Mouse (Mus musculus) liver, postnatal 0 days (tissue): Measurements from ENCODE around the gene Usp36. TPM values are rescaled to one million over a fixed set of nuclear protein-coding genes. Genes with fewer than 3 reads are reported as not detected.

Experiments
- ATAC-seq: fragments of 200-750 bp; cut with Nextera tagmentation; 2 replicates; pipeline ENCODE4 v1.8.0; 2017; ENCODE audit warnings: mild to moderate bottlenecking, moderate library complexity
- DNase-seq: peaks from one replicate; pipeline ENCODE4 v3.0.0-alpha.2; 2016
- H3K27ac ChIP-seq: fragments of 300-500 bp; sonication (generic); 2 replicates; pipeline ENCODE4 v1.5.1; 2014; ENCODE audit warnings: antibody characterized with exemption, moderate library complexity, mild to moderate bottlenecking, low read depth
- H3K27me3 ChIP-seq: fragments of 300-500 bp; sonication (generic); 2 replicates; pipeline ENCODE4 v1.6.1; 2014; ENCODE audit warnings: low read length, control low read depth, mixed read lengths; ENCODE audit not compliant: insufficient read depth
- H3K36me3 ChIP-seq: fragments of 300-500 bp; sonication (generic); replicated peaks from 2 replicates; pipeline ENCODE4 v1.6.1; 2014; ENCODE audit warnings: mild to moderate bottlenecking, control low read depth, low read length, moderate library complexity, mixed read lengths; ENCODE audit not compliant: insufficient read depth
- H3K4me1 ChIP-seq: fragments of 300-500 bp; sonication (generic); 2 replicates; pipeline ENCODE4 v1.6.1; 2014; ENCODE audit warnings: antibody characterized with exemption, mild to moderate bottlenecking, control low read depth; ENCODE audit not compliant: insufficient read depth
- H3K4me2 ChIP-seq: fragments of 300-500 bp; sonication (generic); 2 replicates; pipeline ENCODE4 v1.6.1; 2014; ENCODE audit warnings: low read depth, mild to moderate bottlenecking, low read length, moderate library complexity, mixed read lengths
- H3K4me3 ChIP-seq: fragments of 300-500 bp; sonication (generic); 2 replicates; pipeline ENCODE4 v1.5.1; 2014; ENCODE audit warnings: low read depth, low read length
- H3K9ac ChIP-seq: fragments of 300-500 bp; sonication (generic); replicated peaks from 2 replicates; pipeline ENCODE4 v1.6.1; 2014; ENCODE audit warnings: mild to moderate bottlenecking, moderate library complexity
- H3K9me3 ChIP-seq: fragments of 300-500 bp; sonication (generic); 2 replicates; pipeline ENCODE4 v1.6.1; 2016; ENCODE audit warnings: mild to moderate bottlenecking, control low read depth, low read length, mixed read lengths
- CTCF ChIP-seq: sonication (generic); IDR thresholded peaks from 2 replicates; pipeline ENCODE4 v1.5.1; 2016; ENCODE audit warnings: antibody characterized with exemption, low read depth
- EP300 ChIP-seq: IDR thresholded peaks from 2 replicates; pipeline ENCODE4 v1.6.1; 2016; ENCODE audit warnings: antibody characterized with exemption, low read depth, mild to moderate bottlenecking
- WGBS: fragments of 180-500 bp; shearing (Covaris S2); extraction: QIAGEN DNeasy Blood & Tissue Kit; methylation state at CpG from one replicate; pipeline ENCODE4 v1.1.7; 2014; ENCODE audit not compliant: insufficient replicate concordance; 5-methylcytosine and 5-hydroxymethylcytosine counted together
- polyA plus RNA-seq: library from polyadenylated mRNA; unstranded; fragments of >200 nt; fragmentation: Nextera tagmentation; extraction: Ambion mirVana; gene quantifications from 2 replicates; pipeline ENCODE4 v1.2.1, GENCODE M21; 2015

Usp36 gene
- polyA plus RNA-seq, 1 experiment from 2014 or later = 3.8 TPM

- Histone ChIP-seq H3K9me3 (no peaks in the 10 kb centered on the region), H3K4me2 (no peak overlapping the region), H3K27ac (no peak overlapping the region), H3K9ac (no peak overlapping the region), H3K27me3 (no peaks in the 10 kb centered on the region), H3K4me1 (no peaks in the 10 kb centered on the region), H3K4me3 (no peak overlapping the region), H3K36me3 (peaks cover 69% of the 10 kb centered on the region)
- WGBS = 69% methylated on average over 9 of the region's 9 CpGs
- ATAC-seq = peak; percentile 50
- TF ChIP-seq EP300 (no peak), CTCF (no peak)
- DNase-seq = peak; percentile 42
Observed at GRCm38 (mm10) chr11:118275092-118275491, 15.0 kb downstream of the Usp36 start.

DNA sequence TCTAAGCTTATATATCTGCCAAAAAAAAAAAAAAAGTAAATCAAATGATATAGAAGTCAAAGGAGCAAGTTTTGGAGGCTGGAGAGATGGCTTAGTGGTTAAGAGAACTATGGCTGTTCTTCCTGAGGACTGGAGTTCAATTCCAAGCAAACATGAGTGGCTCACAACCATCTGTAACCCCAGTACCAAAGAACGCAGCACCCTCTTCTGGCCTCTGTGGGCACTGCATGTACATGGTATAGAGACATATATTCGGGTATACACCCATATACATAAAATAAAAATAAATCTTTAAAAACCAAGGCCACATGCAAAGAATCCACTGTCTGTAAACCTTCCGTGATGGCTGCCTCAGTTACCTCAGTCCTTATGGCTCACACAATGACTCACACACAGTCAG lies 20.2 kb downstream of the Usp36 start:
- Histone ChIP-seq H3K4me3 (no peak overlapping the region), H3K9me3 (no peaks in the 10 kb centered on the region), H3K9ac (no peak overlapping the region), H3K36me3 (peaks cover 76% of the 10 kb centered on the region), H3K4me1 (no peaks in the 10 kb centered on the region), H3K27ac (no peak overlapping the region), H3K27me3 (no peaks in the 10 kb centered on the region), H3K4me2 (no peak overlapping the region)
- TF ChIP-seq EP300 (no peak), CTCF (peak; percentile 54)
- WGBS = 91% methylated on average over 3 of the region's 3 CpGs
- ATAC-seq (no peak), DNase-seq (peak; percentile 35)

- no peak overlapping the region for H3K4me3 ChIP-seq
Observed at GRCm38 (mm10) chr11:118266666-118267046, 23.4 kb downstream of the Usp36 start.

DNA sequence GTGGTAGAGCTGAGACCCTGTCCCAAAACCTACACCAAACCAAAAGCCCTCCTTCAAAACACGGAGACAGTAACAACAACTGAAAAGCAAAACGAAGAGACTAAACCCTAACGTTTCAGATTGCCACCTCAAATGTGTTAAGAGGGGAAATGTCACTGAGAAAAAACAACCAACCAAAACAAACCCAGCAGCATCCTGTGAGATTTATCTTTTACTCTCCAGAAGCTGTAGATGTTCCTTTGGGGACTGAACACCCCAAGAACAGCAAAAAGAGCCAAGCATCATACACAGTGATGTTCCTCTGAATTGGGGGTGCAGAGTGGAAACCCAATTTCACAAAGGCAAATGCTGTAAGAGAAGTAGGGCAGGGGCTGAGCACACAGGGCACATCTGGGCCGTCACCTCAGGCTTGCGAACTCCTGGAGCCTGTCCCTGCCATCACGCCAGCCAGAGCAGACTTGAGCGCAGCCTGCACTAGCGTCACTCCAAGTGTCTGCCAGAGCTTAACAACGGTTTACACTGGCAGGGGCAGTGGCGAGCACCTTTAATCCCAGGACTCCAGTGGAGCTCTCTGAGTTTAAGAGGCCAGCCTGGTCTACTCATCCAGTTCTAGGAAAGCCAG lies 23.9 kb downstream of the Usp36 start:
- TF ChIP-seq EP300 (no peak), CTCF (no peak)
- Histone ChIP-seq H3K4me1 (no peaks in the 10 kb centered on the region), H3K9me3 (no peaks in the 10 kb centered on the region), H3K36me3 (peaks cover 79% of the 10 kb centered on the region), H3K4me3 (no peak overlapping the region), H3K9ac (no peak overlapping the region), H3K27me3 (no peaks in the 10 kb centered on the region), H3K27ac (no peak overlapping the region), H3K4me2 (no peak overlapping the region)
- DNase-seq (no peak), ATAC-seq (no peak)
- WGBS = 87% methylated on average over 10 of the region's 10 CpGs

More at GRCm38 (mm10) chr11:118266666-118267046, 23.4 kb downstream of the Usp36 start:
- 83% methylated on average over 7 of the region's 7 CpGs for WGBS
- Histone ChIP-seq H3K4me1 (no peaks in the 10 kb centered on the region), H3K27me3 (no peaks in the 10 kb centered on the region), H3K4me2 (no peak overlapping the region), H3K9me3 (no peaks in the 10 kb centered on the region), H3K36me3 (peaks cover 78% of the 10 kb centered on the region), H3K27ac (no peak overlapping the region), H3K9ac (no peak overlapping the region)
- ATAC-seq (no peak), DNase-seq (no peak)
- TF ChIP-seq CTCF = peak; percentile 42
- no peak for TF ChIP-seq EP300

GRCm38 (mm10) chr11:118265621-118266020 lies 24.4 kb downstream of the Usp36 start:
- no peaks in the 10 kb centered on the region for H3K9me3 ChIP-seq
- H3K27ac ChIP-seq = no peak overlapping the region
- DNase-seq (no peak), ATAC-seq (peak; percentile 59)
- no peaks in the 10 kb centered on the region for H3K27me3 ChIP-seq
- H3K4me1 ChIP-seq = no peaks in the 10 kb centered on the region
- H3K36me3 ChIP-seq = peaks cover 83% of the 10 kb centered on the region
- no peak overlapping the region for H3K4me2 ChIP-seq
- WGBS = 72% methylated on average over 11 of the region's 11 CpGs
- TF ChIP-seq CTCF (no peak), EP300 (no peak)
- H3K9ac ChIP-seq = no peak overlapping the region
- no peak overlapping the region for H3K4me3 ChIP-seq

- no peak overlapping the region for H3K4me3 ChIP-seq
- H3K27me3 ChIP-seq = no peaks in the 10 kb centered on the region
- DNase-seq = no peak
- H3K9me3 ChIP-seq = no peaks in the 10 kb centered on the region
- no peak overlapping the region for H3K27ac ChIP-seq
- H3K4me2 ChIP-seq = no peak overlapping the region
- no peaks in the 10 kb centered on the region for H3K4me1 ChIP-seq
- TF ChIP-seq EP300 (no peak), CTCF (no peak)
- H3K9ac ChIP-seq = no peak overlapping the region
- 84% methylated on average over 5 of the region's 5 CpGs for WGBS
- peaks cover 83% of the 10 kb centered on the region for H3K36me3 ChIP-seq
- ATAC-seq = no peak
Observed at GRCm38 (mm10) chr11:118263146-118263545, 26.9 kb downstream of the Usp36 start.

DNA sequence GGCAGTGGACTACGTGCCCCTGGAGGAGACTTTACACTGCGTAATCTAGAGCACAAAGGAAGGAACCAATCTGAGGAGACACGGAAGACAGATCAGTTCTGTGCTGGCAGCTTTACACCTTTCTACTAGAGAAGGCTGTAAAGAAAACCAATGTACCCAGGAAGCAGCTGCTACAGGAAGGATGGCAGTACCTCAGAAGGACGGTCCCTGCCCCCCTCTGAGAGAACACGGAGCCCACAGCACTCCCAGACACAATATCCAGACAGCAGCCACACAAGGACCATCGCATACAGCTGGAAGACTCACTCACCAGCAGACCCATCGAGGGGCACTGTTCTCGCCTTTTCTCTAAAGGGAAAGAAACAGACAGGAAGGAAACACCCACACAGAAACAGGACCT lies 30.0 kb downstream of the Usp36 start:
- DNase-seq (no peak), ATAC-seq (no peak)
- Histone ChIP-seq H3K9ac (no peak overlapping the region), H3K4me2 (no peak overlapping the region), H3K27me3 (no peaks in the 10 kb centered on the region), H3K4me3 (no peak overlapping the region), H3K36me3 (peaks cover 69% of the 10 kb centered on the region), H3K4me1 (no peaks in the 10 kb centered on the region), H3K27ac (0 out of 2 replicates have a peak overlapping the region, but pooled peaks have one; percentile 29), H3K9me3 (no peaks in the 10 kb centered on the region)
- TF ChIP-seq EP300 (no peak), CTCF (no peak)
- 57% methylated on average over 8 of the region's 8 CpGs for WGBS
